Mouse (Mus musculus): ENCODE data around the gene Shh.

The Shh gene

GRCm38 (mm10) chr5:28458821-28459240 lies 8.2 kb downstream of the Shh start:
- DNase-seq = no peak

- peak; percentile 42 for DNase-seq
Measured at GRCm38 (mm10) chr5:28457921-28458641, 9.0 kb downstream of the Shh start.

GRCm38 (mm10) chr5:28456366-28456765 lies 10.7 kb downstream of the Shh start:
- no peak for DNase-seq

GRCm38 (mm10) chr5:28455721-28456120 lies 11.3 kb downstream of the Shh start:
- DNase-seq = no peak

GRCm38 (mm10) chr5:28454546-28454945 lies 12.5 kb downstream of the Shh start:
- no peak for DNase-seq

GRCm38 (mm10) chr5:28453523-28453922 lies 13.5 kb downstream of the Shh start:
- DNase-seq = no peak

- DNase-seq = no peak
Measured at GRCm38 (mm10) chr5:28453086-28453485, 14.0 kb downstream of the Shh start.

- DNase-seq = peak; percentile 95
Measured at GRCm38 (mm10) chr5:28451053-28451638, 15.9 kb downstream of the Shh start.

- no peak for DNase-seq
Measured at GRCm38 (mm10) chr5:28450126-28450890, 16.7 kb downstream of the Shh start.

- no peak for DNase-seq
Measured at GRCm38 (mm10) chr5:28425926-28426325, 41.1 kb downstream of the Shh start.

- DNase-seq = no peak
Measured at GRCm38 (mm10) chr5:28423781-28424180, 43.3 kb downstream of the Shh start.

GRCm38 (mm10) chr5:28419640-28420265 lies 47.3 kb downstream of the Shh start:
- no peak for DNase-seq

- no peak for DNase-seq
Measured at GRCm38 (mm10) chr5:28418734-28419133, 48.3 kb downstream of the Shh start.

- DNase-seq = no peak
Measured at GRCm38 (mm10) chr5:28416029-28416428, 51.0 kb downstream of the Shh start.

GRCm38 (mm10) chr5:28414076-28414475 lies 53.0 kb downstream of the Shh start:
- DNase-seq = no peak

- no peak for DNase-seq
Measured at GRCm38 (mm10) chr5:28413533-28413932, 53.5 kb downstream of the Shh start.

GRCm38 (mm10) chr5:28412006-28412685 lies 54.9 kb downstream of the Shh start:
- no peak for DNase-seq
